Mouse (Mus musculus) lung, embryonic 16.5 days (tissue): ENCODE results near the gene Spata33. TPM values are rescaled to one million over a fixed set of nuclear protein-coding genes. Genes with fewer than 3 reads are reported as not detected.

ENCODE experiments used
- ATAC-seq: fragments of 200-750 bp; cut with Nextera tagmentation; 2 replicates; pipeline ENCODE4 v1.8.0; 2017; ENCODE audit warnings: low read depth, mild to moderate bottlenecking, moderate library complexity
- H3K27ac ChIP-seq: fragments of 300-500 bp; sonication (generic); 2 replicates; pipeline ENCODE4 v1.5.1; 2014; ENCODE audit warnings: mild to moderate bottlenecking, control low read depth, low read length
- H3K27me3 ChIP-seq: fragments of 300-500 bp; sonication (generic); 2 replicates; pipeline ENCODE4 v1.6.1; 2014; ENCODE audit warnings: low read depth, low read length, mixed read lengths; ENCODE audit not compliant: control insufficient read depth, insufficient read depth
- H3K36me3 ChIP-seq: fragments of 300-500 bp; sonication (generic); 2 replicates; pipeline ENCODE4 v1.6.1; 2014; ENCODE audit warnings: low read length; ENCODE audit not compliant: control insufficient read depth, insufficient read depth
- H3K4me1 ChIP-seq: fragments of 300-500 bp; sonication (generic); replicated peaks from 2 replicates; pipeline ENCODE4 v1.6.1; 2014; ENCODE audit warnings: low read length, mixed read lengths; ENCODE audit not compliant: control insufficient read depth, insufficient read depth
- H3K4me2 ChIP-seq: fragments of 300-500 bp; sonication (generic); 2 replicates; pipeline ENCODE4 v1.6.1; 2014; ENCODE audit warnings: low read depth, low read length, control low read depth
- H3K4me3 ChIP-seq: fragments of 300-500 bp; sonication (generic); 2 replicates; pipeline ENCODE4 v1.5.1; 2014; ENCODE audit warnings: mild to moderate bottlenecking, low read length, control low read depth
- H3K9ac ChIP-seq: fragments of 300-500 bp; sonication (generic); 2 replicates; pipeline ENCODE4 v1.6.1; 2014; ENCODE audit warnings: low read length, control low read depth
- H3K9me3 ChIP-seq: fragments of 300-500 bp; sonication (generic); 2 replicates; pipeline ENCODE4 v1.6.1; 2016; ENCODE audit warnings: low read length; ENCODE audit not compliant: control insufficient read depth
- WGBS: fragments of 180-500 bp; shearing (Covaris S2); extraction: QIAGEN DNeasy Blood & Tissue Kit; methylation state at CpG from one replicate; pipeline ENCODE4 v1.1.7; 2014; 5-methylcytosine and 5-hydroxymethylcytosine counted together
- polyA plus RNA-seq: library from polyadenylated mRNA; unstranded; fragments of >200 nt; fragmentation: Nextera tagmentation; extraction: Ambion mirVana; gene quantifications from 2 replicates; pipeline ENCODE4 v1.2.1, GENCODE M21; 2015

The Spata33 gene
- polyA plus RNA-seq, 1 experiment from 2014 or later: 6.7 TPM

- no peak overlapping the region for H3K9ac ChIP-seq
- no peak for ATAC-seq
- H3K27ac ChIP-seq: no peak overlapping the region
- no peak overlapping the region for H3K4me3 ChIP-seq
- no peaks in the 10 kb centered on the region for H3K9me3 ChIP-seq
- no peak overlapping the region for H3K4me2 ChIP-seq
- H3K4me1 ChIP-seq: no peaks in the 10 kb centered on the region
- peaks cover 13% of the 10 kb centered on the region for H3K36me3 ChIP-seq
- 70% methylated on average over 7 of the region's 7 CpGs for WGBS
- no peaks in the 10 kb centered on the region for H3K27me3 ChIP-seq
These were observed 29.7 kb downstream of the Spata33 start for GRCm38 (mm10) chr8:123242107-123242923.

GRCm38 (mm10) chr8:123243053-123243452, 30.4 kb downstream of the Spata33 start:
- ATAC-seq: no peak
- Histone ChIP-seq H3K4me3 (no peak overlapping the region), H3K27me3 (no peaks in the 10 kb centered on the region), H3K4me2 (no peak overlapping the region), H3K36me3 (peaks cover 18% of the 10 kb centered on the region), H3K27ac (no peak overlapping the region), H3K9me3 (no peaks in the 10 kb centered on the region), H3K9ac (no peak overlapping the region), H3K4me1 (no peaks in the 10 kb centered on the region)
- 65% methylated on average over 11 of the region's 11 CpGs for WGBS

- Histone ChIP-seq H3K27me3 (no peaks in the 10 kb centered on the region), H3K4me2 (no peak overlapping the region), H3K4me3 (no peak overlapping the region), H3K9me3 (no peaks in the 10 kb centered on the region), H3K9ac (no peak overlapping the region), H3K4me1 (no peaks in the 10 kb centered on the region), H3K36me3 (peaks cover 21% of the 10 kb centered on the region), H3K27ac (no peak overlapping the region)
- no peak for ATAC-seq
- 90% methylated on average over 4 of the region's 4 CpGs for WGBS
These were observed 31.8 kb downstream of the Spata33 start for GRCm38 (mm10) chr8:123244382-123244781.

- no peaks in the 10 kb centered on the region for H3K4me1 ChIP-seq
- H3K27me3 ChIP-seq: no peaks in the 10 kb centered on the region
- H3K9ac ChIP-seq: no peak overlapping the region
- WGBS: 76% methylated on average over 12 of the region's 12 CpGs
- no peak for ATAC-seq
- no peak overlapping the region for H3K4me2 ChIP-seq
- H3K36me3 ChIP-seq: peaks cover 21% of the 10 kb centered on the region
- H3K27ac ChIP-seq: no peak overlapping the region
- no peak overlapping the region for H3K4me3 ChIP-seq
- no peaks in the 10 kb centered on the region for H3K9me3 ChIP-seq
These were observed 32.9 kb downstream of the Spata33 start for GRCm38 (mm10) chr8:123245543-123245942.

GRCm38 (mm10) chr8:123247748-123248147, 35.1 kb downstream of the Spata33 start:
- no peak for ATAC-seq
- Histone ChIP-seq H3K27me3 (no peaks in the 10 kb centered on the region), H3K4me2 (no peak overlapping the region), H3K4me1 (peaks cover 3% of the 10 kb centered on the region), H3K36me3 (peaks cover 21% of the 10 kb centered on the region), H3K4me3 (no peak overlapping the region), H3K9me3 (no peaks in the 10 kb centered on the region), H3K27ac (no peak overlapping the region), H3K9ac (no peak overlapping the region)
- WGBS: 95% methylated on average over 6 of the region's 6 CpGs

GRCm38 (mm10) chr8:123248596-123248995, 36.0 kb downstream of the Spata33 start:
- ATAC-seq: no peak
- 86% methylated on average over 8 of the region's 8 CpGs for WGBS
- Histone ChIP-seq H3K27me3 (no peaks in the 10 kb centered on the region), H3K4me1 (peaks cover 9% of the 10 kb centered on the region), H3K4me3 (no peak overlapping the region), H3K4me2 (no peak overlapping the region), H3K36me3 (peaks cover 21% of the 10 kb centered on the region), H3K27ac (no peak overlapping the region), H3K9me3 (no peaks in the 10 kb centered on the region), H3K9ac (no peak overlapping the region)

GRCm38 (mm10) chr8:123250940-123251339, 38.3 kb downstream of the Spata33 start:
- no peaks in the 10 kb centered on the region for H3K9me3 ChIP-seq
- no peaks in the 10 kb centered on the region for H3K27me3 ChIP-seq
- H3K4me2 ChIP-seq: no peak overlapping the region
- H3K4me1 ChIP-seq: peaks cover 19% of the 10 kb centered on the region
- H3K27ac ChIP-seq: no peak overlapping the region
- ATAC-seq: no peak
- 96% methylated on average over 5 of the region's 5 CpGs for WGBS
- H3K4me3 ChIP-seq: no peak overlapping the region
- H3K36me3 ChIP-seq: peaks cover 17% of the 10 kb centered on the region
- no peak overlapping the region for H3K9ac ChIP-seq

GRCm38 (mm10) chr8:123252925-123253324, 40.3 kb downstream of the Spata33 start:
- Histone ChIP-seq H3K9me3 (no peaks in the 10 kb centered on the region), H3K4me2 (peak overlapping the region; percentile 90), H3K27me3 (no peaks in the 10 kb centered on the region), H3K4me3 (peak overlapping the region; percentile 97), H3K4me1 (peaks cover 19% of the 10 kb centered on the region), H3K27ac (no peak overlapping the region), H3K36me3 (peaks cover 12% of the 10 kb centered on the region), H3K9ac (peak overlapping the region; percentile 99; the same call in 1 of the 2 replicates)
- no peak for ATAC-seq
- WGBS: 39% methylated on average over 4 of the region's 4 CpGs

GRCm38 (mm10) chr8:123253451-123254098, 40.9 kb downstream of the Spata33 start:
- Histone ChIP-seq H3K9ac (peak overlapping the region; percentile 99), H3K36me3 (peaks cover 8% of the 10 kb centered on the region), H3K27ac (peak overlapping the region; percentile 70), H3K27me3 (no peaks in the 10 kb centered on the region), H3K9me3 (no peaks in the 10 kb centered on the region), H3K4me1 (peaks cover 19% of the 10 kb centered on the region), H3K4me2 (peak overlapping the region; percentile 90), H3K4me3 (peak overlapping the region; percentile 97)
- peak; percentile 50 for ATAC-seq
- WGBS: 1% methylated on average over 34 of the region's 40 CpGs
